Comparison of ENCODE assay signal across 24 mouse cellular contexts in the genomic region with DNA sequence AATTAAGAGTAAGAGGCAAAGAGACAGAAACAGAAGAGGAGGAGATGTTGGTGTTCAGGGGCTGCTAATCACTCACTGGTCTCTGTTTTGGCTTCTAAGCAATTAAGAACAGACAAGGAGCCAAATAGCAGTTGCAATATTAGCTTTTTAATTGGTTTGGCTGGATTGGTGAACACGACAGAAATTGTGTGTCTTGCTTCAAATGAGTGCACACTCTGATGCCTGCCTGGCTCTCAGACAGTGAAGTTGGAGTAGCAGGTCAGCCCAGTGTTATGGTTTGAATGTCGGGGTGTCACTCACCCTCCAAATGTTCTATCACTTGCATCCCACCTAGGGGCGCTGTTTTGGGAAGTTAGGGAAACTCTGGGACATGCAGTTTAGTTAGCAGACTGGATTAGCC.
A peak's percentile ranks its signal among the peaks of the same experiment; 100 is the strongest.
DNase-seq lines count a peak whose midpoint lies in the region; ATAC-seq and TF ChIP-seq lines count a peak whose summit lies in the region.
"Had no signal": no experiment of that assay in that cellular context is flagged by ENCODE, and none has a peak within 500 bp of the region (broad histone marks: within the 10 kb centered on the region; RNA-seq: fewer than 3 reads in every experiment).

No protein-coding gene starts in this region.

- H3K36me3 ChIP-seq in forebrain, embryonic 15.5 days: no peaks in the 10 kb centered on the region
- H3K36me3 ChIP-seq in forebrain, embryonic 10.5 days (replicated peaks): no peaks in the 10 kb centered on the region
- no peaks in the 10 kb centered on the region for H3K36me3 ChIP-seq in midbrain, postnatal 0 days (ENCODE audit: insufficient read depth, low read length)
- no peaks in the 10 kb centered on the region for H3K36me3 ChIP-seq in midbrain, embryonic 11.5 days (ENCODE audit: control insufficient read depth, insufficient read depth, low read length)
- H3K36me3 ChIP-seq in forebrain, embryonic 16.5 days (ENCODE audit: control insufficient read depth, insufficient read depth): no peaks in the 10 kb centered on the region
- H3K36me3 ChIP-seq: heart, embryonic 10.5 days; heart, embryonic 13.5 days had no signal

- no peaks in the 10 kb centered on the region for H3K27me3 ChIP-seq in forebrain, embryonic 15.5 days
- H3K27me3 ChIP-seq in forebrain, embryonic 10.5 days (ENCODE audit: poor library complexity, severe bottlenecking): no peaks in the 10 kb centered on the region
- H3K27me3 ChIP-seq in midbrain, postnatal 0 days (ENCODE audit: insufficient read depth, low read length): no peaks in the 10 kb centered on the region
- H3K27me3 ChIP-seq in midbrain, embryonic 11.5 days (ENCODE audit: control insufficient read depth, insufficient read depth, low read length): no peaks in the 10 kb centered on the region
- H3K27me3 ChIP-seq in forebrain, embryonic 16.5 days (replicated peaks; ENCODE audit: control insufficient read depth, insufficient read depth, low read length): no peaks in the 10 kb centered on the region
- H3K27me3 ChIP-seq: heart, embryonic 13.5 days had no signal

- H3K4me2 ChIP-seq in forebrain, embryonic 15.5 days (replicated peaks): no peak overlapping the region
- H3K4me2 ChIP-seq in midbrain, postnatal 0 days (ENCODE audit: low read depth, low read length, poor library complexity, severe bottlenecking): no peak overlapping the region
- no peak overlapping the region for H3K4me2 ChIP-seq in midbrain, embryonic 11.5 days
- H3K4me2 ChIP-seq in forebrain, embryonic 16.5 days (ENCODE audit: low read length): no peak overlapping the region
- H3K4me2 ChIP-seq: heart, embryonic 13.5 days; hindbrain, embryonic 14.5 days had no signal

- no peaks in the 10 kb centered on the region for H3K9me3 ChIP-seq in forebrain, embryonic 15.5 days
- H3K9me3 ChIP-seq in forebrain, embryonic 10.5 days: no peaks in the 10 kb centered on the region
- no peaks in the 10 kb centered on the region for H3K9me3 ChIP-seq in midbrain, postnatal 0 days (ENCODE audit: low read length)
- H3K9me3 ChIP-seq in midbrain, embryonic 11.5 days (ENCODE audit: control insufficient read depth, low read length): no peaks in the 10 kb centered on the region
- no peaks in the 10 kb centered on the region for H3K9me3 ChIP-seq in forebrain, embryonic 16.5 days (ENCODE audit: control insufficient read depth, low read length)
- H3K9me3 ChIP-seq: heart, embryonic 10.5 days; heart, embryonic 13.5 days had no signal

- no peak for TF ChIP-seq CTCF in midbrain, postnatal 0 days (IDR thresholded peaks at IDR 0.05)

- 0 out of 2 replicates have a peak overlapping the region, but pooled peaks have one; percentile 0 for H3K27ac ChIP-seq in forebrain, embryonic 15.5 days (replicated peaks)
- no peak overlapping the region for H3K27ac ChIP-seq in forebrain, embryonic 10.5 days
- H3K27ac ChIP-seq in midbrain, postnatal 0 days (ENCODE audit: low read depth, low read length): no peak overlapping the region
- no peak overlapping the region for H3K27ac ChIP-seq in midbrain, embryonic 11.5 days (ENCODE audit: low read depth, low read length)
- no peak overlapping the region for H3K27ac ChIP-seq in forebrain, embryonic 16.5 days (ENCODE audit: low read length)
- H3K27ac ChIP-seq: heart, adult 2 months; heart, embryonic 10.5 days; heart, embryonic 13.5 days; hindbrain, embryonic 14.5 days; hindbrain, postnatal 0 days had no signal

- peaks cover 31% of the 10 kb centered on the region for H3K4me1 ChIP-seq in forebrain, embryonic 15.5 days
- peaks cover 25% of the 10 kb centered on the region for H3K4me1 ChIP-seq in forebrain, embryonic 10.5 days
- H3K4me1 ChIP-seq in midbrain, postnatal 0 days (ENCODE audit: insufficient read depth, low read length): no peaks in the 10 kb centered on the region
- peaks cover 3% of the 10 kb centered on the region for H3K4me1 ChIP-seq in midbrain, embryonic 11.5 days (ENCODE audit: control insufficient read depth, insufficient read depth, low read length)
- peaks cover 21% of the 10 kb centered on the region for H3K4me1 ChIP-seq in forebrain, embryonic 16.5 days (replicated peaks; ENCODE audit: control insufficient read depth, insufficient read depth, low read length)
- H3K4me1 ChIP-seq: heart, embryonic 10.5 days; heart, embryonic 13.5 days had no signal

- peak; percentile 44; the same call in 1 of the 2 replicates for ATAC-seq in forebrain, embryonic 15.5 days (replicated peaks)
- ATAC-seq in midbrain, postnatal 0 days (ENCODE audit: low FRiP score): no peak
- ATAC-seq in midbrain, embryonic 11.5 days (ENCODE audit: low FRiP score): no peak
- ATAC-seq in forebrain, embryonic 16.5 days: peak; percentile 54
- ATAC-seq: activated CD4-positive, CD25-positive, alpha-beta regulatory T cell, adult 4 months; CD4-positive, CD25-positive, alpha-beta regulatory T cell, adult 4 months; hindbrain, postnatal 0 days; inflammation-experienced regulatory T-cells, adult 6 months; intestine, embryonic 16.5 days had no signal

- no peak overlapping the region for H3K4me3 ChIP-seq in forebrain, embryonic 15.5 days
- H3K4me3 ChIP-seq in forebrain, embryonic 10.5 days: no peak overlapping the region
- no peak overlapping the region for H3K4me3 ChIP-seq in midbrain, postnatal 0 days (ENCODE audit: low read depth, low read length)
- no peak overlapping the region for H3K4me3 ChIP-seq in midbrain, embryonic 11.5 days (ENCODE audit: low read depth, low read length)
- H3K4me3 ChIP-seq in forebrain, embryonic 16.5 days (replicated peaks; ENCODE audit: low read length): no peak overlapping the region
- H3K4me3 ChIP-seq: heart, adult 2 months; heart, embryonic 10.5 days; heart, embryonic 13.5 days had no signal

- 52% methylated on average over 3 of the region's 3 CpGs for WGBS in forebrain, embryonic 15.5 days
- WGBS in forebrain, embryonic 10.5 days: 75% methylated on average over 3 of the region's 3 CpGs
- WGBS in midbrain, postnatal 0 days: 85% methylated on average over 3 of the region's 3 CpGs
- WGBS in midbrain, embryonic 11.5 days: 89% methylated on average over 3 of the region's 3 CpGs
- WGBS in forebrain, embryonic 16.5 days: 44% methylated on average over 3 of the region's 3 CpGs

- no peak overlapping the region for H3K9ac ChIP-seq in forebrain, embryonic 15.5 days (replicated peaks)
- no peak overlapping the region for H3K9ac ChIP-seq in midbrain, postnatal 0 days (replicated peaks; ENCODE audit: low read length, poor library complexity, severe bottlenecking)
- H3K9ac ChIP-seq in midbrain, embryonic 11.5 days (ENCODE audit: low read length): no peak overlapping the region
- H3K9ac ChIP-seq in forebrain, embryonic 16.5 days (replicated peaks; ENCODE audit: low read depth, low read length): no peak overlapping the region
- H3K9ac ChIP-seq: heart, embryonic 13.5 days; hindbrain, embryonic 14.5 days had no signal

- no peak for DNase-seq in forebrain, embryonic 10.5 days (ENCODE audit: extremely low spot score, low spot score)
- DNase-seq in midbrain, postnatal 0 days (ENCODE audit: low spot score): peak; percentile 5
- no peak for DNase-seq in midbrain, embryonic 11.5 days (ENCODE audit: low spot score, missing footprints)
- DNase-seq in spleen, adult 18-20 months: no peak
- DNase-seq: adrenal gland, adult 8-10 months; adrenal gland, postnatal 25 days; cerebellum, adult 18-20 months; cerebellum, adult 9-10 months; cerebellum, postnatal 14 days; gastrocnemius, postnatal 10 days; gastrocnemius, postnatal 36 days; heart, adult 2 months; heart, postnatal 14 days; heart, postnatal 4 days had no signal

Comparison
In these comparisons a context has a peak if more than half of its experiments do, and no peak if none do; other contexts are left out.
1. ATAC-seq: peak in forebrain, embryonic 15.5 days (single experiment) and forebrain, embryonic 16.5 days (single experiment); none in midbrain, postnatal 0 days (single experiment) and midbrain, embryonic 11.5 days (single experiment).